Mouse (Mus musculus): ENCODE data around the gene Nomo1. TPM values are rescaled to one million over a fixed set of nuclear protein-coding genes. Genes with fewer than 3 reads are reported as not detected.

Nomo1 gene
- polyA plus RNA-seq, 1 experiment from 2014 or later = 36.7 TPM

DNA sequence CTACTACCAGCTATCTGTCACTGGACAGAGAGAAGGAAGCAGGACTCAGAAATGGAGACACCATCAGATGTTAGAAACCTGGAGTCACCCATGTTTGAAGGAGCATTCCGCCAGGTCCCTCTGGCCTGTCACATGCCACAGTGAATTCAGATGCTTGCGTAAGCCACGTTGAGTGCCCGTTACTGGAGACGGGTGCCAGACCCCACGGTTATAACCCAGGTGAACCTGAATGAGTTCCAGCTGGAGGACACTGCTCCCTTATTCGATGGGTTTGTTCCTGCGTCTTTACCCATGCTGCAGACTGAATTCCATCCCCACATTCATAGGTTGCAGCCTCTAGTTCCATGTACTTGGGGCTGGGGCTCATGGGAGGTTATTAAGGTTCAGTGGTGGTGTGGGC lies 70.3 kb downstream of the Nomo1 start:
- Histone ChIP-seq H3K36me3 (no peaks in the 10 kb centered on the region), H3K9ac (no peak overlapping the region), H3K27ac (replicated peaks) (no peak overlapping the region), H3K27me3 (peaks cover 16% of the 10 kb centered on the region), H3K4me2 (replicated peaks) (no peak overlapping the region), H3K4me3 (replicated peaks) (no peak overlapping the region), H3K9me3 (replicated peaks) (no peaks in the 10 kb centered on the region), H3K4me1 (peaks cover 6% of the 10 kb centered on the region)
- no peak for ATAC-seq (ENCODE audit: insufficient number of reproducible peaks, low FRiP score, low TSS enrichment, low read depth)
- 75% methylated on average over 8 of the region's 8 CpGs for WGBS

- Histone ChIP-seq H3K9ac (no peak overlapping the region), H3K27ac (replicated peaks) (no peak overlapping the region), H3K4me3 (replicated peaks) (no peak overlapping the region), H3K4me2 (replicated peaks) (no peak overlapping the region), H3K4me1 (peaks cover 6% of the 10 kb centered on the region), H3K9me3 (replicated peaks) (no peaks in the 10 kb centered on the region), H3K27me3 (peaks cover 10% of the 10 kb centered on the region; the same call in 1 of the 2 replicates), H3K36me3 (no peaks in the 10 kb centered on the region)
- 79% methylated on average over 27 of the region's 27 CpGs for WGBS
- ATAC-seq (ENCODE audit: insufficient number of reproducible peaks, low FRiP score, low TSS enrichment, low read depth) = no peak
Measured at GRCm38 (mm10) chr7:46104256-46104915, 70.9 kb downstream of the Nomo1 start.

- Histone ChIP-seq H3K4me1 (peaks cover 2% of the 10 kb centered on the region; the same call in 1 of the 2 replicates), H3K36me3 (no peaks in the 10 kb centered on the region), H3K9me3 (replicated peaks) (no peaks in the 10 kb centered on the region), H3K27ac (replicated peaks) (no peak overlapping the region), H3K9ac (no peak overlapping the region), H3K4me2 (replicated peaks) (no peak overlapping the region), H3K4me3 (replicated peaks) (no peak overlapping the region), H3K27me3 (peaks cover 4% of the 10 kb centered on the region; the same call in 1 of the 2 replicates)
- no peak for ATAC-seq (ENCODE audit: insufficient number of reproducible peaks, low FRiP score, low TSS enrichment, low read depth)
- 81% methylated on average over 7 of the region's 7 CpGs for WGBS
Measured at GRCm38 (mm10) chr7:46105484-46105883, 72.0 kb downstream of the Nomo1 start.

- H3K27me3 ChIP-seq = no peaks in the 10 kb centered on the region
- no peaks in the 10 kb centered on the region for H3K9me3 ChIP-seq (replicated peaks)
- H3K4me2 ChIP-seq (replicated peaks) = no peak overlapping the region
- ATAC-seq (ENCODE audit: insufficient number of reproducible peaks, low FRiP score, low TSS enrichment, low read depth) = no peak
- no peaks in the 10 kb centered on the region for H3K4me1 ChIP-seq
- no peak overlapping the region for H3K27ac ChIP-seq (replicated peaks)
- WGBS = 70% methylated on average over 3 of the region's 3 CpGs
- no peaks in the 10 kb centered on the region for H3K36me3 ChIP-seq
- no peak overlapping the region for H3K4me3 ChIP-seq (replicated peaks)
- no peak overlapping the region for H3K9ac ChIP-seq
Measured at GRCm38 (mm10) chr7:46110079-46110478, 76.6 kb downstream of the Nomo1 start.

DNA sequence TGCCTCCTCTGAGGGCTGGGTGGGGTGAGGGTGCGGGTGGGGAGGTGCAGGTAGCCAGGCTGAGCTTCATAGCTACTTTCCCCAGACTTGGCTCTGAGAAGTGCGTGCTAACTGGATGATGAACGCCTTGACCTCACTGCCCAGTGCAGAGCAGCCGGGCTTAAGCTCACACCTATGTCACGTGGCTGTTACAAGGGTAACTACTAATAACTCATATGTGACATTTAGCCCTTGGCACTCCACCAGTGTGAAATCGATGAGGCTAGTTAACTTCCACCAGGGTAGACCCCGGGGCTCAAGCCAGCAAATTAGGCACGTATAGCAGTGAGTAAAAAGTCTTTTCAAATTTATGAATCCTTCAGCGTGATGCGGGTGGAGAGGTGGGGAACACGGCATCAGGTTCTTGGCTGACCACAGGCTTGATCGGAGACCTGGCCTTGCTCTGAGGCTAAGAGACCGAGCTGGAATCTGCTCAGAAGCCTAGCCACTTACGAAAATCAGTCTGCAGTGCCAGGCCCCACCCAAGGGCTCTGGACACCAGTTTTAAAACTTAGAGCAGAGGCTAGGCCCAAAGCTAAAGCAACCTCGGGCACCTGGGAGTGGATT lies 77.8 kb downstream of the Nomo1 start:
- 77% methylated on average over 15 of the region's 15 CpGs for WGBS
- H3K4me2 ChIP-seq (replicated peaks) = no peak overlapping the region
- H3K9ac ChIP-seq = no peak overlapping the region
- no peaks in the 10 kb centered on the region for H3K4me1 ChIP-seq
- H3K27me3 ChIP-seq = no peaks in the 10 kb centered on the region
- ATAC-seq (ENCODE audit: insufficient number of reproducible peaks, low FRiP score, low TSS enrichment, low read depth) = no peak
- no peaks in the 10 kb centered on the region for H3K36me3 ChIP-seq
- no peaks in the 10 kb centered on the region for H3K9me3 ChIP-seq (replicated peaks)
- no peak overlapping the region for H3K4me3 ChIP-seq (replicated peaks)
- H3K27ac ChIP-seq (replicated peaks) = no peak overlapping the region

- H3K27ac ChIP-seq (replicated peaks) = no peak overlapping the region
- H3K36me3 ChIP-seq = no peaks in the 10 kb centered on the region
- no peaks in the 10 kb centered on the region for H3K27me3 ChIP-seq
- no peak overlapping the region for H3K9ac ChIP-seq
- ATAC-seq (ENCODE audit: insufficient number of reproducible peaks, low FRiP score, low TSS enrichment, low read depth) = no peak
- no peak overlapping the region for H3K4me2 ChIP-seq (replicated peaks)
- H3K4me1 ChIP-seq = no peaks in the 10 kb centered on the region
- H3K9me3 ChIP-seq (replicated peaks) = no peaks in the 10 kb centered on the region
- H3K4me3 ChIP-seq (replicated peaks) = no peak overlapping the region
- WGBS = 52% methylated on average over 6 of the region's 6 CpGs
Measured at GRCm38 (mm10) chr7:46111938-46112337, 78.4 kb downstream of the Nomo1 start.

DNA sequence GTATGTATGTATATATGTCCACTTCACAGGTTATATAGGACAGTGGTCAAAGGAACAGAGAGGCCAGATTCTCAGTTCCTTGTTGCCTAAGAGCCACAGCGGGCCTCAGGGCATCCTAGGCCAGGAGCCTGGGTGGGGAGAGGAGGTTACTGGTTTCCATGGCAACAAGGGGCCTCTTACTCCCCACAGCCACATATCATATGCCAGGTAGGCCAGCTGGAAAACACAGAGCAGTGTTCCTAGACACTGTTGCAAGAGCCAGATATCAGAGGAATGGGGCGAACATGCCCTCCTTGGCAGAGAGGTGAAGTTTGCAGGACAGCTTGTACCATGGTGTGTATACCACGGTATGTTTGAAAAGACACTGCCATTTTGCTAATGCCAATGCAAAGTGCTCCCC lies 79.9 kb downstream of the Nomo1 start:
- no peaks in the 10 kb centered on the region for H3K4me1 ChIP-seq
- H3K9ac ChIP-seq = no peak overlapping the region
- H3K27me3 ChIP-seq = no peaks in the 10 kb centered on the region
- no peaks in the 10 kb centered on the region for H3K9me3 ChIP-seq (replicated peaks)
- no peak for ATAC-seq (ENCODE audit: insufficient number of reproducible peaks, low FRiP score, low TSS enrichment, low read depth)
- no peak overlapping the region for H3K4me2 ChIP-seq (replicated peaks)
- no peaks in the 10 kb centered on the region for H3K36me3 ChIP-seq
- no peak overlapping the region for H3K4me3 ChIP-seq (replicated peaks)
- H3K27ac ChIP-seq (replicated peaks) = no peak overlapping the region
- WGBS = 63% methylated on average over 3 of the region's 3 CpGs

- Histone ChIP-seq H3K4me2 (replicated peaks) (no peak overlapping the region), H3K4me3 (replicated peaks) (no peak overlapping the region), H3K4me1 (no peaks in the 10 kb centered on the region), H3K27ac (replicated peaks) (no peak overlapping the region), H3K36me3 (no peaks in the 10 kb centered on the region), H3K9ac (no peak overlapping the region), H3K27me3 (no peaks in the 10 kb centered on the region), H3K9me3 (replicated peaks) (no peaks in the 10 kb centered on the region)
- WGBS = 38% methylated on average over 10 of the region's 10 CpGs
- no peak for ATAC-seq (ENCODE audit: insufficient number of reproducible peaks, low FRiP score, low TSS enrichment, low read depth)
Measured at GRCm38 (mm10) chr7:46116118-46116581, 82.7 kb downstream of the Nomo1 start.

- Histone ChIP-seq H3K36me3 (no peaks in the 10 kb centered on the region), H3K9me3 (replicated peaks) (no peaks in the 10 kb centered on the region), H3K4me3 (replicated peaks) (no peak overlapping the region), H3K9ac (no peak overlapping the region), H3K27me3 (no peaks in the 10 kb centered on the region), H3K4me2 (replicated peaks) (no peak overlapping the region), H3K4me1 (no peaks in the 10 kb centered on the region), H3K27ac (replicated peaks) (no peak overlapping the region)
- 95% methylated on average over 16 of the region's 16 CpGs for WGBS
- ATAC-seq (ENCODE audit: insufficient number of reproducible peaks, low FRiP score, low TSS enrichment, low read depth) = no peak
Measured at GRCm38 (mm10) chr7:46117035-46117434, 83.5 kb downstream of the Nomo1 start.

GRCm38 (mm10) chr7:46122964-46123363 lies 89.5 kb downstream of the Nomo1 start:
- Histone ChIP-seq H3K4me3 (replicated peaks) (no peak overlapping the region), H3K9ac (no peak overlapping the region), H3K4me1 (no peaks in the 10 kb centered on the region), H3K4me2 (replicated peaks) (no peak overlapping the region), H3K9me3 (replicated peaks) (no peaks in the 10 kb centered on the region), H3K27me3 (no peaks in the 10 kb centered on the region; the same call in 1 of the 2 replicates), H3K27ac (replicated peaks) (no peak overlapping the region), H3K36me3 (no peaks in the 10 kb centered on the region)
- ATAC-seq (ENCODE audit: insufficient number of reproducible peaks, low FRiP score, low TSS enrichment, low read depth) = no peak
- 34% methylated on average over 4 of the region's 4 CpGs for WGBS

- H3K27me3 ChIP-seq = no peaks in the 10 kb centered on the region; the same call in 1 of the 2 replicates
- 82% methylated on average over 6 of the region's 6 CpGs for WGBS
- no peaks in the 10 kb centered on the region for H3K9me3 ChIP-seq (replicated peaks)
- no peak overlapping the region for H3K4me2 ChIP-seq (replicated peaks)
- no peaks in the 10 kb centered on the region for H3K36me3 ChIP-seq
- ATAC-seq (ENCODE audit: insufficient number of reproducible peaks, low FRiP score, low TSS enrichment, low read depth) = no peak
- H3K9ac ChIP-seq = no peak overlapping the region
- no peaks in the 10 kb centered on the region for H3K4me1 ChIP-seq
- H3K4me3 ChIP-seq (replicated peaks) = no peak overlapping the region
- H3K27ac ChIP-seq (replicated peaks) = no peak overlapping the region
Measured at GRCm38 (mm10) chr7:46124460-46124859, 91.0 kb downstream of the Nomo1 start.

DNA sequence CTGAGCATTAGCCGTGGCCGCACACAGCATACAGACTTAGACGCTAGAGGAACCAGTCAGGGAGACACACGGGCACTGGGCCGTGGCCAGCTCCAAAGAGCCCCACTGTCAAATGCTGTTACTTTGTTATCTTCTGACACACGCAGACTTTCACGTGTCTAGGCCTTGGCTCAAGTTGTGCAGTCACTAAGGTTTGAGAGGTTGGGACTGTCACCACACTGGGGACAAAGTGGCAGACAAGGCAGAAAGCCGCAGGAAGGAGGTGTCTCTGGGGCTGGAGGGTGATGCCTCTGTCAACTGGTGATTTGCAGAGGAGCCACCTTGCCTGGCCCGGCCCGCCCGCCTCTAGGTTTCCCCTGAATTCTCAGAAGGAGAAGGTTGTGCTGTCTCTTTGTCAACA lies 91.8 kb downstream of the Nomo1 start:
- 82% methylated on average over 11 of the region's 11 CpGs for WGBS

More for the DNA sequence above, 91.8 kb downstream of the Nomo1 start:
- no peaks in the 10 kb centered on the region for H3K9me3 ChIP-seq (replicated peaks)
- no peak overlapping the region for H3K4me2 ChIP-seq (replicated peaks)
- H3K9ac ChIP-seq = no peak overlapping the region
- no peak for ATAC-seq (ENCODE audit: insufficient number of reproducible peaks, low FRiP score, low TSS enrichment, low read depth)
- no peaks in the 10 kb centered on the region for H3K36me3 ChIP-seq
- no peaks in the 10 kb centered on the region for H3K4me1 ChIP-seq
- no peak overlapping the region for H3K4me3 ChIP-seq (replicated peaks)
- H3K27me3 ChIP-seq = no peaks in the 10 kb centered on the region; the same call in 1 of the 2 replicates
- no peak overlapping the region for H3K27ac ChIP-seq (replicated peaks)
